Mouse (Mus musculus) limb, embryonic 14.5 days (tissue): Measurements from ENCODE around the gene Ovol3. TPM values are rescaled to one million over a fixed set of nuclear protein-coding genes. Genes with fewer than 3 reads are reported as not detected.
"Not testable (repeated sequence)": the region's sequence is repeated elsewhere in the genome, so short reads cannot be mapped to it uniquely, and the experiment has no call there.

Experiments
- ATAC-seq: fragments of 200-750 bp; cut with Nextera tagmentation; 2 replicates; pipeline ENCODE4 v1.8.0; 2017; ENCODE audit warnings: low read depth, moderate number of reproducible peaks, moderate TSS enrichment; ENCODE audit not compliant: low FRiP score
- DNase-seq: peaks from one replicate; pipeline ENCODE4 v3.0.0-alpha.2; 2015; ENCODE audit warnings: low spot score
- H3K27ac ChIP-seq: fragments of 300-500 bp; sonication (generic); replicated peaks from 2 replicates; pipeline ENCODE4 v1.5.1; 2014; ENCODE audit warnings: low read depth, mild to moderate bottlenecking, low read length, moderate library complexity, mixed read lengths
- H3K27me3 ChIP-seq: fragments of 300-500 bp; sonication (generic); 2 replicates; pipeline ENCODE4 v1.6.1; 2014; ENCODE audit warnings: low read length, mixed read lengths; ENCODE audit not compliant: control insufficient read depth, insufficient read depth
- H3K36me3 ChIP-seq: fragments of 300-500 bp; sonication (generic); 2 replicates; pipeline ENCODE4 v1.6.1; 2014; ENCODE audit warnings: mild to moderate bottlenecking, low read length, moderate library complexity, mixed read lengths; ENCODE audit not compliant: control insufficient read depth, insufficient read depth
- H3K4me1 ChIP-seq: fragments of 300-500 bp; sonication (generic); 2 replicates; pipeline ENCODE4 v1.6.1; 2014; ENCODE audit warnings: antibody characterized with exemption, low read length, mixed read lengths; ENCODE audit not compliant: control insufficient read depth, insufficient read depth
- H3K4me2 ChIP-seq: fragments of 300-500 bp; sonication (generic); replicated peaks from 2 replicates; pipeline ENCODE4 v1.6.1; 2014; ENCODE audit warnings: low read depth, mild to moderate bottlenecking, low read length, moderate library complexity; ENCODE audit not compliant: severe bottlenecking
- H3K4me3 ChIP-seq: fragments of 300-500 bp; sonication (generic); replicated peaks from 2 replicates; pipeline ENCODE4 v1.5.1; 2014; ENCODE audit warnings: low read length
- H3K9ac ChIP-seq: fragments of 300-500 bp; sonication (generic); 2 replicates; pipeline ENCODE4 v1.6.1; 2014; ENCODE audit warnings: mild to moderate bottlenecking, low read depth, low read length, moderate library complexity; ENCODE audit not compliant: severe bottlenecking
- H3K9me3 ChIP-seq: fragments of 300-500 bp; sonication (generic); 2 replicates; pipeline ENCODE4 v1.6.1; 2016; ENCODE audit warnings: low read length; ENCODE audit not compliant: control insufficient read depth
- POLR2A ChIP-seq: fragments of 200-500 bp; IDR thresholded peaks from 2 replicates; pipeline ENCODE4 v1.8.0; 2012; ENCODE audit warnings: inconsistent platforms, mild to moderate bottlenecking, moderate library complexity, borderline replicate concordance; ENCODE audit not compliant: insufficient read depth, insufficient read length; ENCODE audit errors: extremely low read depth
- WGBS: fragments of 180-500 bp; shearing (Covaris S2); extraction: QIAGEN DNeasy Blood & Tissue Kit; methylation state at CpG from one replicate; pipeline ENCODE4 v1.1.7; 2014; 5-methylcytosine and 5-hydroxymethylcytosine counted together
- polyA plus RNA-seq, 2 experiments: library from polyadenylated mRNA; depleted of rRNA in 1 of 2; stranded (reverse) in 1 of 2; unstranded in 1 of 2; fragments of >200 nt; fragmentation: Nextera tagmentation in 1 of 2; extraction: Ambion mirVana in 1 of 2; gene quantifications; 2 replicates each; pipeline versions ENCODE4 v1.2.1 to v1.2.3; 2012 to 2014

Ovol3 gene
- polyA plus RNA-seq, 2 experiments = 0.24 to 0.72 TPM

GRCm38 (mm10) chr7:30217277-30217676 lies 18.2 kb downstream of the Ovol3 start:
- peaks cover 8% of the 10 kb centered on the region for H3K4me1 ChIP-seq
- H3K9ac ChIP-seq = no peak overlapping the region
- H3K4me3 ChIP-seq = no peak overlapping the region
- ATAC-seq = no peak
- TF ChIP-seq POLR2A = no peak
- H3K27me3 ChIP-seq = no peaks in the 10 kb centered on the region
- DNase-seq = no peak
- 0 out of 2 replicates have a peak, but pooled peaks cover 2% of the 10 kb centered on the region for H3K36me3 ChIP-seq
- H3K9me3 ChIP-seq = no peaks in the 10 kb centered on the region
- WGBS = 74% methylated on average over 2 of the region's 2 CpGs
- no peak overlapping the region for H3K27ac ChIP-seq
- H3K4me2 ChIP-seq = no peak overlapping the region

DNA sequence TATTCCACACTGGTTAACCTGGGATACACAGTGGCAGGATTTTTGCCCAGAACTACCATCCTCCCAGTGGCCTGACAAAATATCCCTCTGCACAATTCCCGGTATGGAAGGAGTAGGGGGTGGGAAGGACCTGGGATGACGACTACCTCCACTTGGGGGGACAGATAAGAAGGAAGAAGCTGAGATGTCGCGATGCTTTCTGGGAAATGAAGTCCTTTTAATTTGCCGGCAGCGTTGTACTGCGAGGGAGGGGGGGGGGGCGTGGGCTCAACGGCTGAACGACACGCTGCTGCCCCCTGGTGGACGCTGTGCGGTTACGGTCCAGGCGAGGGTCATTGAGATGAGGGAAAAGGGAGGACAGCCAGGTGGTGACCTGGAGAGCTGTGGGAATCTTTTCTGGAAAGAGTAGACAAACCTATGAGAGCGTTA lies 18.8 kb downstream of the Ovol3 start:
- Histone ChIP-seq H3K4me2 (peak overlapping the region; percentile 39), H3K27me3 (no peaks in the 10 kb centered on the region), H3K4me1 (peaks cover 8% of the 10 kb centered on the region), H3K9me3 (no peaks in the 10 kb centered on the region), H3K9ac (no peak overlapping the region), H3K27ac (no peak overlapping the region), H3K36me3 (no peaks in the 10 kb centered on the region), H3K4me3 (no peak overlapping the region; the same call in 1 of the 2 replicates)
- WGBS = 2% methylated on average over 16 of the region's 16 CpGs
- peak; percentile 76 for ATAC-seq
- TF ChIP-seq POLR2A = no peak
- peak; percentile 88 for DNase-seq

- no peaks in the 10 kb centered on the region for H3K36me3 ChIP-seq
- ATAC-seq (no peak), DNase-seq (no peak)
- TF ChIP-seq POLR2A = no peak
- peaks cover 8% of the 10 kb centered on the region for H3K4me1 ChIP-seq
- 92% methylated on average over 3 of the region's 3 CpGs for WGBS
- H3K9ac ChIP-seq = no peak overlapping the region
- H3K27ac ChIP-seq = no peak overlapping the region
- H3K9me3 ChIP-seq = no peaks in the 10 kb centered on the region
- H3K4me3 ChIP-seq = no peak overlapping the region
- H3K4me2 ChIP-seq = no peak overlapping the region
- no peaks in the 10 kb centered on the region for H3K27me3 ChIP-seq
These were observed 19.6 kb downstream of the Ovol3 start for GRCm38 (mm10) chr7:30215875-30216274.

- no peak overlapping the region for H3K4me2 ChIP-seq
- H3K36me3 ChIP-seq = no peaks in the 10 kb centered on the region
- no peak overlapping the region for H3K4me3 ChIP-seq
- ATAC-seq (no peak), DNase-seq (no peak)
- no peaks in the 10 kb centered on the region for H3K9me3 ChIP-seq
- H3K27me3 ChIP-seq = no peaks in the 10 kb centered on the region
- TF ChIP-seq POLR2A = no peak
- H3K4me1 ChIP-seq = peaks cover under 1% of the 10 kb centered on the region; the same call in 1 of the 2 replicates
- no peak overlapping the region for H3K27ac ChIP-seq
- H3K9ac ChIP-seq = no peak overlapping the region
- WGBS = 80% methylated on average over 3 of the region's 3 CpGs
These were observed 21.6 kb downstream of the Ovol3 start for GRCm38 (mm10) chr7:30213881-30214280.

GRCm38 (mm10) chr7:30211025-30211424 lies 24.5 kb downstream of the Ovol3 start:
- no peak overlapping the region for H3K4me2 ChIP-seq
- no peaks in the 10 kb centered on the region for H3K36me3 ChIP-seq
- H3K4me3 ChIP-seq = no peak overlapping the region
- no peak overlapping the region for H3K27ac ChIP-seq
- no peak for TF ChIP-seq POLR2A
- H3K9me3 ChIP-seq = no peaks in the 10 kb centered on the region
- no peak for ATAC-seq
- WGBS = 27% methylated on average over 4 of the region's 4 CpGs
- H3K27me3 ChIP-seq = no peaks in the 10 kb centered on the region
- H3K9ac ChIP-seq = no peak overlapping the region
- H3K4me1 ChIP-seq = no peaks in the 10 kb centered on the region
- DNase-seq = no peak

DNA sequence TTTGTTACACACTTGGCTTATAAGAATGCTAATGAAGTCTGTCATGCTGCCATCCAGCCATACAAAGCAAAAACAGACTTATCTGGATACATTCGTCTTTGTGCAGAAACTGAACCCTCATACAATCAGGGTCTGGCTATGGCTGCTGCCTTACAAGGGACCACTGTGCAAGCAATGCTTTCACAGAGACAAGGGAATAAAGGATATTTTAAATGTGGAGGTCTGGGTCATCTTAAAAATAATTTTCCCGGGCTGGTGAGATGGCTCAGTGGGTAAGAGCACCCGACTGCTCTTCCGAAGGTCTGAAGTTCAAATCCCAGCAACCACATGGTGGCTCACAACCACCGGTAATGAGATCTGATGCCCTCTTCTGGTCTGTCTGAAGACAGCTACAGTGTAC lies 29.2 kb downstream of the Ovol3 start:
- not testable (repeated sequence) for H3K4me1 ChIP-seq, DNase-seq, H3K9ac ChIP-seq, H3K27ac ChIP-seq, H3K4me3 ChIP-seq, H3K36me3 ChIP-seq, H3K4me2 ChIP-seq, ATAC-seq, H3K9me3 ChIP-seq, H3K27me3 ChIP-seq
- 59% methylated on average over 5 of the region's 5 CpGs for WGBS
